Mouse (Mus musculus) limb, embryonic 14.5 days (tissue): ENCODE measurements around the gene Tmem258. TPM values are rescaled to one million over a fixed set of nuclear protein-coding genes. Genes with fewer than 3 reads are reported as not detected.
A peak's percentile ranks its signal among the peaks of the same experiment; 100 is the strongest.

Source experiments
- ATAC-seq: fragments of 200-750 bp; cut with Nextera tagmentation; 2 replicates; pipeline ENCODE4 v1.8.0; 2017; ENCODE audit warnings: low read depth, moderate number of reproducible peaks, moderate TSS enrichment; ENCODE audit not compliant: low FRiP score
- DNase-seq: peaks from one replicate; pipeline ENCODE4 v3.0.0-alpha.2; 2015; ENCODE audit warnings: low spot score
- H3K27ac ChIP-seq: fragments of 300-500 bp; sonication (generic); replicated peaks from 2 replicates; pipeline ENCODE4 v1.5.1; 2014; ENCODE audit warnings: low read depth, mild to moderate bottlenecking, low read length, moderate library complexity, mixed read lengths
- H3K27me3 ChIP-seq: fragments of 300-500 bp; sonication (generic); 2 replicates; pipeline ENCODE4 v1.6.1; 2014; ENCODE audit warnings: low read length, mixed read lengths; ENCODE audit not compliant: control insufficient read depth, insufficient read depth
- H3K36me3 ChIP-seq: fragments of 300-500 bp; sonication (generic); 2 replicates; pipeline ENCODE4 v1.6.1; 2014; ENCODE audit warnings: mild to moderate bottlenecking, low read length, moderate library complexity, mixed read lengths; ENCODE audit not compliant: control insufficient read depth, insufficient read depth
- H3K4me1 ChIP-seq: fragments of 300-500 bp; sonication (generic); 2 replicates; pipeline ENCODE4 v1.6.1; 2014; ENCODE audit warnings: antibody characterized with exemption, low read length, mixed read lengths; ENCODE audit not compliant: control insufficient read depth, insufficient read depth
- H3K4me2 ChIP-seq: fragments of 300-500 bp; sonication (generic); replicated peaks from 2 replicates; pipeline ENCODE4 v1.6.1; 2014; ENCODE audit warnings: low read depth, mild to moderate bottlenecking, low read length, moderate library complexity; ENCODE audit not compliant: severe bottlenecking
- H3K4me3 ChIP-seq: fragments of 300-500 bp; sonication (generic); replicated peaks from 2 replicates; pipeline ENCODE4 v1.5.1; 2014; ENCODE audit warnings: low read length
- H3K9ac ChIP-seq: fragments of 300-500 bp; sonication (generic); 2 replicates; pipeline ENCODE4 v1.6.1; 2014; ENCODE audit warnings: mild to moderate bottlenecking, low read depth, low read length, moderate library complexity; ENCODE audit not compliant: severe bottlenecking
- H3K9me3 ChIP-seq: fragments of 300-500 bp; sonication (generic); 2 replicates; pipeline ENCODE4 v1.6.1; 2016; ENCODE audit warnings: low read length; ENCODE audit not compliant: control insufficient read depth
- POLR2A ChIP-seq: fragments of 200-500 bp; IDR thresholded peaks from 2 replicates; pipeline ENCODE4 v1.8.0; 2012; ENCODE audit warnings: inconsistent platforms, mild to moderate bottlenecking, moderate library complexity, borderline replicate concordance; ENCODE audit not compliant: insufficient read depth, insufficient read length; ENCODE audit errors: extremely low read depth
- WGBS: fragments of 180-500 bp; shearing (Covaris S2); extraction: QIAGEN DNeasy Blood & Tissue Kit; methylation state at CpG from one replicate; pipeline ENCODE4 v1.1.7; 2014; 5-methylcytosine and 5-hydroxymethylcytosine counted together
- polyA plus RNA-seq, 2 experiments: library from polyadenylated mRNA; depleted of rRNA in 1 of 2; stranded (reverse) in 1 of 2; unstranded in 1 of 2; fragments of >200 nt; fragmentation: Nextera tagmentation in 1 of 2; extraction: Ambion mirVana in 1 of 2; gene quantifications; 2 replicates each; pipeline versions ENCODE4 v1.2.1 to v1.2.3; 2012 to 2014

Gene Tmem258
- polyA plus RNA-seq, 2 experiments: 178 to 516 TPM

- Histone ChIP-seq H3K27me3 (no peaks in the 10 kb centered on the region), H3K9ac (peak overlapping the region; percentile 89), H3K9me3 (no peaks in the 10 kb centered on the region), H3K36me3 (peaks cover 34% of the 10 kb centered on the region), H3K4me3 (peak overlapping the region; percentile 86), H3K4me2 (peak overlapping the region; percentile 52), H3K27ac (peak overlapping the region; percentile 93), H3K4me1 (peaks cover 10% of the 10 kb centered on the region)
- TF ChIP-seq POLR2A: no peak
- peak; percentile 63 for DNase-seq
- 5% methylated on average over 12 of the region's 12 CpGs for WGBS
- ATAC-seq: peak; percentile 10
Observed at GRCm38 (mm10) chr19:10184096-10184495, 19.7 kb upstream of the Tmem258 start.

GRCm38 (mm10) chr19:10185876-10186275, 17.9 kb upstream of the Tmem258 start:
- no peak overlapping the region for H3K9ac ChIP-seq
- H3K4me3 ChIP-seq: no peak overlapping the region
- no peaks in the 10 kb centered on the region for H3K27me3 ChIP-seq
- no peak for TF ChIP-seq POLR2A
- no peak overlapping the region for H3K4me2 ChIP-seq
- no peaks in the 10 kb centered on the region for H3K9me3 ChIP-seq
- peaks cover 10% of the 10 kb centered on the region for H3K4me1 ChIP-seq
- H3K27ac ChIP-seq: no peak overlapping the region
- ATAC-seq (no peak), DNase-seq (no peak)
- 93% methylated on average over 3 of the region's 3 CpGs for WGBS
- H3K36me3 ChIP-seq: peaks cover 50% of the 10 kb centered on the region

GRCm38 (mm10) chr19:10186569-10186968, 17.2 kb upstream of the Tmem258 start:
- no peak overlapping the region for H3K27ac ChIP-seq
- H3K9me3 ChIP-seq: no peaks in the 10 kb centered on the region
- H3K4me1 ChIP-seq: peaks cover 10% of the 10 kb centered on the region
- no peaks in the 10 kb centered on the region for H3K27me3 ChIP-seq
- TF ChIP-seq POLR2A: no peak
- H3K9ac ChIP-seq: no peak overlapping the region
- H3K36me3 ChIP-seq: peaks cover 56% of the 10 kb centered on the region
- ATAC-seq: no peak
- H3K4me2 ChIP-seq: no peak overlapping the region
- DNase-seq: no peak
- H3K4me3 ChIP-seq: no peak overlapping the region
- WGBS: 92% methylated on average over 8 of the region's 8 CpGs

- no peak for DNase-seq
- 51% methylated on average over 10 of the region's 10 CpGs for WGBS
- no peaks in the 10 kb centered on the region for H3K9me3 ChIP-seq
Observed at GRCm38 (mm10) chr19:10188281-10188811, 15.5 kb upstream of the Tmem258 start.

GRCm38 (mm10) chr19:10189022-10189421, 14.8 kb upstream of the Tmem258 start:
- H3K4me3 ChIP-seq: no peak overlapping the region
- ATAC-seq (no peak), DNase-seq (no peak)
- peaks cover 80% of the 10 kb centered on the region for H3K36me3 ChIP-seq
- H3K27ac ChIP-seq: no peak overlapping the region
- 93% methylated on average over 6 of the region's 6 CpGs for WGBS
- no peak overlapping the region for H3K9ac ChIP-seq
- H3K9me3 ChIP-seq: no peaks in the 10 kb centered on the region
- H3K27me3 ChIP-seq: no peaks in the 10 kb centered on the region
- TF ChIP-seq POLR2A: no peak
- H3K4me1 ChIP-seq: peaks cover 8% of the 10 kb centered on the region
- no peak overlapping the region for H3K4me2 ChIP-seq

More at GRCm38 (mm10) chr19:10188281-10188811, 15.5 kb upstream of the Tmem258 start:
- H3K4me3 ChIP-seq: no peak overlapping the region
- no peak for ATAC-seq
- no peaks in the 10 kb centered on the region for H3K27me3 ChIP-seq
- no peak overlapping the region for H3K9ac ChIP-seq
- no peak for TF ChIP-seq POLR2A
- no peak overlapping the region for H3K27ac ChIP-seq
- H3K4me2 ChIP-seq: no peak overlapping the region
- peaks cover 10% of the 10 kb centered on the region for H3K4me1 ChIP-seq
- peaks cover 73% of the 10 kb centered on the region for H3K36me3 ChIP-seq
